Mouse (Mus musculus) MEL (cell line): ENCODE measurements at regions not wholly inside any gene's neighbourhood (a gene's known extent, or its start where the extent isn't known, plus 50 kb on each side); places are given as distances from the start of the nearest gene placed in this dataset.

Source experiments
- DNase-seq: peaks from one replicate; pipeline ENCODE4 v3.0.0; 2011; ENCODE audit warnings: low read depth, low spot score
- H3K27ac ChIP-seq: 2 replicates; pipeline ENCODE4 v1.5.1; 2012; ENCODE audit warnings: low read depth, mild to moderate bottlenecking, control low read depth, low read length, moderate library complexity; ENCODE audit not compliant: control insufficient read depth
- H3K27me3 ChIP-seq, 2 experiments: fragments of 150-350 bp in 1 of 2; sonication (generic) in 1 of 2; 2 replicates each; pipeline ENCODE4 v1.6.1; 2012; ENCODE audit warnings: low read length in 2 of 2, mild to moderate bottlenecking in 2 of 2, improper control_type of control experiment in 1 of 2, moderate library complexity in 1 of 2; ENCODE audit not compliant: insufficient read depth in 2 of 2, control insufficient read depth in 1 of 2
- H3K36me3 ChIP-seq, 2 experiments: 2 replicates each; pipeline ENCODE4 v1.6.1; 2012 to 2014; ENCODE audit warnings: low read length in 2 of 2, improper control_type of control experiment in 1 of 2, inconsistent platforms in 1 of 2, mild to moderate bottlenecking in 1 of 2; ENCODE audit not compliant: insufficient read depth in 2 of 2, control insufficient read depth in 1 of 2
- H3K4me1 ChIP-seq, 2 experiments: fragments of 150-350 bp in 1 of 2; sonication (generic) in 1 of 2; 2 replicates each; pipeline ENCODE4 v1.6.1; 2012; ENCODE audit warnings: low read length in 2 of 2, improper control_type of control experiment in 1 of 2, mild to moderate bottlenecking in 1 of 2; ENCODE audit not compliant: insufficient read depth in 2 of 2, control insufficient read depth in 1 of 2
- H3K4me3 ChIP-seq, 2 experiments: fragments of 150-350 bp in 1 of 2; sonication (generic) in 1 of 2; 2 replicates each; pipeline ENCODE4 v1.5.1; 2012; ENCODE audit warnings: low read depth in 2 of 2, low read length in 2 of 2, mild to moderate bottlenecking in 2 of 2, moderate library complexity in 2 of 2, control low read depth in 1 of 2, improper control_type of control experiment in 1 of 2; ENCODE audit not compliant: control insufficient read depth in 1 of 2, insufficient read depth in 1 of 2
- H3K79me2 ChIP-seq: 2 replicates; pipeline ENCODE4 v1.6.1; 2012; ENCODE audit warnings: mild to moderate bottlenecking, low read length, moderate library complexity; ENCODE audit not compliant: control insufficient read depth, poor library complexity, insufficient read depth
- H3K9ac ChIP-seq: 2 replicates; pipeline ENCODE4 v1.6.1; 2012; ENCODE audit warnings: low read depth, mild to moderate bottlenecking, control low read depth, low read length, moderate library complexity; ENCODE audit not compliant: control insufficient read depth, poor library complexity, severe bottlenecking
- H3K9me3 ChIP-seq: fragments of 150-350 bp; sonication (generic); replicated peaks from 2 replicates; pipeline ENCODE4 v1.6.1; 2012; ENCODE audit warnings: mild to moderate bottlenecking, low read length, improper control_type of control experiment, moderate library complexity; ENCODE audit not compliant: insufficient read depth
- CHD1 ChIP-seq: IDR thresholded peaks from 2 replicates; pipeline ENCODE4 v1.6.1; 2012; ENCODE audit warnings: low read depth, mild to moderate bottlenecking, inconsistent platforms, low read length, improper control_type of control experiment
- CHD2 ChIP-seq: IDR thresholded peaks from 2 replicates; pipeline ENCODE4 v1.6.1; 2011; ENCODE audit warnings: low read length, improper control_type of control experiment
- E2F4 ChIP-seq: IDR thresholded peaks from 2 replicates; pipeline ENCODE4 v1.6.1; 2011; ENCODE audit warnings: low read depth, low read length, improper control_type of control experiment, borderline replicate concordance
- EP300 ChIP-seq, 2 experiments: IDR thresholded peaks; 2 replicates each; pipeline ENCODE4 v1.6.1; 2011; ENCODE audit warnings: improper control_type of control experiment in 2 of 2, low read length in 2 of 2, low read depth in 1 of 2, mild to moderate bottlenecking in 1 of 2
- ETS1 ChIP-seq: IDR thresholded peaks from 2 replicates; pipeline ENCODE4 v1.6.1; 2012; ENCODE audit warnings: low read depth, mild to moderate bottlenecking, inconsistent platforms, low read length, improper control_type of control experiment, moderate library complexity
- HCFC1 ChIP-seq: IDR thresholded peaks from 2 replicates; pipeline ENCODE4 v1.6.1; 2012; ENCODE audit warnings: low read depth, mild to moderate bottlenecking, inconsistent platforms, low read length, improper control_type of control experiment, moderate library complexity
- KAT2A ChIP-seq: conservative IDR thresholded peaks from 2 replicates; pipeline ENCODE4 v1.6.1; 2012; ENCODE audit warnings: low read depth, low read length, improper control_type of control experiment, inconsistent platforms
- MAZ ChIP-seq: IDR thresholded peaks from 2 replicates; pipeline ENCODE4 v1.6.1; 2012; ENCODE audit warnings: low read depth, mild to moderate bottlenecking, inconsistent platforms, low read length, improper control_type of control experiment
- MXI1 ChIP-seq: IDR thresholded peaks from 2 replicates; pipeline ENCODE4 v1.6.1; 2011; ENCODE audit warnings: mild to moderate bottlenecking, low read depth, low read length, improper control_type of control experiment
- MYC ChIP-seq: IDR thresholded peaks from 2 replicates; pipeline ENCODE4 v1.6.1; 2011; ENCODE audit warnings: low read depth, mild to moderate bottlenecking, low read length, improper control_type of control experiment, moderate library complexity
- NELFE ChIP-seq: IDR thresholded peaks from 2 replicates; pipeline ENCODE4 v1.6.1; 2011; ENCODE audit warnings: low read depth, low read length, improper control_type of control experiment
- NRF1 ChIP-seq: IDR thresholded peaks from 2 replicates; pipeline ENCODE4 v1.6.1; 2014; ENCODE audit warnings: low read depth, mild to moderate bottlenecking, inconsistent platforms, low read length, improper control_type of control experiment, moderate library complexity; ENCODE audit not compliant: poor library complexity, insufficient read depth, severe bottlenecking
- POLR2AphosphoS2 ChIP-seq: IDR thresholded peaks from 2 replicates; pipeline ENCODE4 v1.6.1; 2011; ENCODE audit warnings: low read length, improper control_type of control experiment
- RCOR1 ChIP-seq: IDR thresholded peaks from 2 replicates; pipeline ENCODE4 v1.6.1; 2012; ENCODE audit warnings: low read depth, mild to moderate bottlenecking, inconsistent platforms, low read length, improper control_type of control experiment
- SIN3A ChIP-seq: IDR thresholded peaks from 2 replicates; pipeline ENCODE4 v1.6.1; 2012; ENCODE audit warnings: low read length, improper control_type of control experiment, inconsistent platforms
- UBTF ChIP-seq: IDR thresholded peaks from 2 replicates; pipeline ENCODE4 v1.6.1; 2012; ENCODE audit warnings: low read depth, mild to moderate bottlenecking, inconsistent platforms, low read length, improper control_type of control experiment, moderate library complexity, borderline replicate concordance; ENCODE audit not compliant: insufficient read depth
- USF1 ChIP-seq: IDR thresholded peaks from 2 replicates; pipeline ENCODE4 v1.6.1; 2014; ENCODE audit warnings: low read depth, mild to moderate bottlenecking, inconsistent platforms, low read length, improper control_type of control experiment, moderate library complexity
- USF2 ChIP-seq, 2 experiments: IDR thresholded peaks; 2 replicates each; pipeline ENCODE4 v1.6.1; 2011 to 2012; ENCODE audit warnings: improper control_type of control experiment in 2 of 2, low read length in 2 of 2, borderline replicate concordance in 1 of 2, inconsistent platforms in 1 of 2, low read depth in 1 of 2, mild to moderate bottlenecking in 1 of 2; ENCODE audit not compliant: insufficient read depth in 1 of 2
- ZKSCAN1 ChIP-seq: IDR thresholded peaks from 2 replicates; pipeline ENCODE4 v1.6.1; 2012; ENCODE audit warnings: low read depth, mild to moderate bottlenecking, inconsistent platforms, low read length, improper control_type of control experiment, moderate library complexity
- ZMIZ1 ChIP-seq: IDR thresholded peaks from 2 replicates; pipeline ENCODE4 v1.6.1; 2012; ENCODE audit warnings: low read depth, mild to moderate bottlenecking, inconsistent platforms, low read length, improper control_type of control experiment, moderate library complexity

DNA sequence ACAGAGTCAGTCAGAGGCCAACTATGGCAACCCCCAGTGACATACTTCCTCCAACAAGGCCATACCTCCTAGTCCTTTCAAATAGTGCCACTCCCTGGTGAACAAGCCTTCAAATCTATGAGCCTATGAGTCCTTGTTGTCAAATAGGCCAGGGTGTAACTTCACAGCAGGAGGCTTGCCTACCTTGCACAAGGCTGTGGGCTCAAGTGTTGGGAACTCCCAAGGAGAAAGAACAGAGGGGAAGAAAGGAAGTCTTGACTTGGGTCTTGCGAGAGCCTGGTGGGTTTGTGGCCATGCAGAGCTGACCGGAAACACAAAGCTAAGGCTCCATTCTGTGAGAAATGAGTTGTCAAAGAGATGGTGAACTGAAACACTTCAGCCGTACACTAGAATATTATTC is 154.6 kb upstream of the Spdye4c start:
- H3K27me3 ChIP-seq, result no peaks in the 10 kb centered on the region; a peak in 2 of 4 replicates
- no peak for TF ChIP-seq RCOR1
- no peak for TF ChIP-seq USF1
- TF ChIP-seq USF2 (IDR thresholded peaks at IDR 0.05; ENCODE audit: borderline replicate concordance in 1 of 2, insufficient read depth in 1 of 2, low read depth in 1 of 2, low read length in 2 of 2), result no peak
- no peak for TF ChIP-seq ETS1
- no peak for TF ChIP-seq EP300 (IDR thresholded peaks at IDR 0.05; ENCODE audit: low read depth in 1 of 2, low read length in 2 of 2)
- no peak for TF ChIP-seq ZMIZ1
- no peak for TF ChIP-seq MXI1
- TF ChIP-seq UBTF, result no peak
- TF ChIP-seq HCFC1, result no peak
- no peak for TF ChIP-seq SIN3A
- no peak for TF ChIP-seq ZKSCAN1
- TF ChIP-seq, all 39 proteins: peak for 0
- H3K4me1 ChIP-seq, result peaks cover 0 to 4% of the 10 kb centered on the region in 2 experiments; a peak in 1 of 4 replicates
- H3K27ac ChIP-seq, result no peak overlapping the region
- H3K36me3 ChIP-seq, result no peaks in the 10 kb centered on the region
- H3K79me2 ChIP-seq, result no peaks in the 10 kb centered on the region
- no peak overlapping the region for H3K9ac ChIP-seq
- no peaks in the 10 kb centered on the region for H3K9me3 ChIP-seq
- DNase-seq, result no peak
- H3K4me3 ChIP-seq, result no peak overlapping the region

GRCm38 (mm10) chr2:128437698-128438097 is 153.3 kb upstream of the Spdye4c start:
- TF ChIP-seq CHD1 (no peak), CHD2 (no peak), NELFE (no peak), MYC (no peak), E2F4 (no peak), MAZ (no peak), USF1 (no peak), POLR2AphosphoS2 (no peak), UBTF (no peak), KAT2A (no peak), NRF1 (no peak)
- TF ChIP-seq, all 39 proteins: peak for 0
- H3K4me3 ChIP-seq, result no peak overlapping the region
- no peak overlapping the region for H3K9ac ChIP-seq
- H3K27me3 ChIP-seq, result no peaks in the 10 kb centered on the region; a peak in 2 of 4 replicates
- H3K9me3 ChIP-seq, result no peaks in the 10 kb centered on the region
- H3K79me2 ChIP-seq, result no peaks in the 10 kb centered on the region
- H3K27ac ChIP-seq, result no peak overlapping the region
- no peak for DNase-seq
- peaks cover 0 to 4% of the 10 kb centered on the region in 2 experiments; a peak in 1 of 4 replicates for H3K4me1 ChIP-seq
- H3K36me3 ChIP-seq, result no peaks in the 10 kb centered on the region
